Mouse (Mus musculus) heart, adult 2 months (tissue): ENCODE measurements around the gene Zar1l.
A peak's percentile ranks its signal among the peaks of the same experiment; 100 is the strongest.

Experiments
- CTCF ChIP-seq: fragments of 200-600 bp; IDR thresholded peaks from 2 replicates; pipeline ENCODE4 v1.8.1; 2022; ENCODE audit warnings: antibody characterized with exemption, mild to moderate bottlenecking, moderate library complexity
- EP300 ChIP-seq: fragments of 200-500 bp; IDR thresholded peaks from 2 replicates; pipeline ENCODE4 v1.6.1; 2011; ENCODE audit warnings: low read depth, low read length, control low read depth; ENCODE audit not compliant: insufficient read depth
- POLR2A ChIP-seq: fragments of 200-500 bp; IDR thresholded peaks from 2 replicates; pipeline ENCODE4 v1.6.1; 2011; ENCODE audit warnings: mild to moderate bottlenecking, low read depth, low read length, control low read depth; ENCODE audit not compliant: insufficient read depth

DNA sequence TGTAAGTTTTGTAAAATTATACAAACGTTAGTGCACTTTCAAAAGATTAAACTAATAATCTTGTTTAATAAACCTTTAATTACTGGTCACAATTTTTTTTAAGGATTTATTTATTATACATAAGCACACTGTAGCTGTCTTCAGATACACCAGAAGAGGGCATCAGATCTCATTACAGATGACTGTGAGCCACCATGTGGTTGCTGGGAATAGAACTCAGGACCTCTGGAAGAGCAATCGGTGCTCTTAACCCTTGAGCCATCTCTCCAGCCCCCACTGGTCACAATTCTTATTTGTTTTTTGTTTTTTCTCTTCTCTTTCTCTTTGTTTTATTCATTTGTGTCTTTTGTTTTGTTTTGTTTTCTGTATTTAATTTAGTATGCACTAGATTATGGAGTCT lies 7.3 kb upstream of the Zar1l start:
- TF ChIP-seq POLR2A = no peak
- TF ChIP-seq CTCF = 0 out of 2 replicates have a peak, but pooled peaks have one; percentile 10
- TF ChIP-seq EP300 = no peak
